ENCODE assay signal across 18 mouse cellular contexts in genomic region chr12:109620196-109620595, GRCm38 (mm10). TPM values are rescaled to one million over a fixed set of nuclear protein-coding genes. Genes with fewer than 3 reads are reported as not detected.
A peak's percentile ranks its signal among the peaks of the same experiment; 100 is the strongest.
DNase-seq lines count a peak whose midpoint lies in the region.
"Had no signal": no experiment of that assay in that cellular context is flagged by ENCODE, and none has a peak within 500 bp of the region (broad histone marks: within the 10 kb centered on the region; RNA-seq: fewer than 3 reads in every experiment).

No protein-coding gene starts in this region.

- peak; percentile 30 to 40 for DNase-seq in cerebellum, postnatal 36 days
- no peak for DNase-seq in cerebellum, adult 9-11 months
- peak; percentile 66 for DNase-seq in adipocyte (ENCODE audit: low spot score)
- peak; percentile 72 for DNase-seq in adrenal gland, postnatal 14 days
- DNase-seq in right cerebral cortex, postnatal 25 days: no peak
- no peak for DNase-seq in lung, postnatal 14 days
- DNase-seq: cerebellum, adult 11 months; gastrocnemius, adult 2 months; gastrocnemius, postnatal 36 days; heart, adult 18-20 months; heart, postnatal 4 days; kidney, adult 9 months; kidney, postnatal 10 days; layer of hippocampus, adult 9-11 months; lung, embryonic 14.5 days had no signal

RNA-seq across cellular contexts. Expression of gene Rtl1, which starts 20.1 kb away (rescaled TPM):
- total RNA-seq in adrenal gland, postnatal 14 days (2021): 4.4 and 4.5 TPM in 2 replicates
- total RNA-seq: CH12.LX; common myeloid progenitor, adult 5-6 weeks; gastrocnemius, adult 2 months; gastrocnemius, postnatal 36 days; liver, adult 2 months had no signal

Comparison
In these comparisons a context has a peak if more than half of its experiments do, and no peak if none do; other contexts are left out.
1. DNase-seq: peak in cerebellum, postnatal 36 days (2 of 2), adipocyte (single experiment) and adrenal gland, postnatal 14 days (single experiment); none in cerebellum, adult 9-11 months (single experiment), right cerebral cortex, postnatal 25 days (single experiment) and lung, postnatal 14 days (single experiment).